Mouse (Mus musculus) lung, postnatal 0 days (tissue): ENCODE measurements around the gene Pkd1l3.

Experiments used
- CTCF ChIP-seq: IDR thresholded peaks from 2 replicates; pipeline ENCODE4 v1.5.1; 2016; ENCODE audit warnings: antibody characterized with exemption, mild to moderate bottlenecking
- EP300 ChIP-seq: IDR thresholded peaks from 2 replicates; pipeline ENCODE4 v1.6.1; 2016; ENCODE audit warnings: antibody characterized with exemption, mild to moderate bottlenecking, control low read depth

- TF ChIP-seq CTCF = peak; percentile 71
- TF ChIP-seq EP300 = peak; percentile 54
These were observed 21.1 kb upstream of the Pkd1l3 start for GRCm38 (mm10) chr8:109593117-109593788.
